Mouse (Mus musculus): Measurements from ENCODE around the gene Catsper3. TPM values are rescaled to one million over a fixed set of nuclear protein-coding genes. Genes with fewer than 3 reads are reported as not detected.

The Catsper3 gene
- total RNA-seq, 4 experiments from 2014 or later: 0.38 TPM; not detected in 3

GRCm38 (mm10) chr13:55826796-55827678, 42.7 kb downstream of the Catsper3 start:
- DNase-seq (ENCODE audit: low spot score in 2 of 2): no peak

GRCm38 (mm10) chr13:55827679-55828140, 43.3 kb downstream of the Catsper3 start:
- DNase-seq (ENCODE audit: low spot score in 2 of 2): no peak

GRCm38 (mm10) chr13:55828141-55829017, 44.0 kb downstream of the Catsper3 start:
- no peak for DNase-seq (ENCODE audit: low spot score in 2 of 2)

- no peak for DNase-seq (ENCODE audit: low spot score in 2 of 2)
Measured at GRCm38 (mm10) chr13:55829018-55829655, 44.8 kb downstream of the Catsper3 start.

GRCm38 (mm10) chr13:55830081-55830832, 45.9 kb downstream of the Catsper3 start:
- no peak for DNase-seq (ENCODE audit: low spot score in 2 of 2)

- DNase-seq (ENCODE audit: low spot score in 2 of 2): no peak
Measured at GRCm38 (mm10) chr13:55830833-55831721, 46.7 kb downstream of the Catsper3 start.

- DNase-seq (ENCODE audit: low spot score in 2 of 2): no peak
Measured at GRCm38 (mm10) chr13:55831722-55832160, 47.4 kb downstream of the Catsper3 start.

GRCm38 (mm10) chr13:55832602-55833001, 48.2 kb downstream of the Catsper3 start:
- no peak for DNase-seq (ENCODE audit: low spot score in 2 of 2)

GRCm38 (mm10) chr13:55833921-55834320, 49.6 kb downstream of the Catsper3 start:
- no peak for DNase-seq (ENCODE audit: low spot score in 2 of 2)

- DNase-seq (ENCODE audit: low spot score in 2 of 2): no peak
Measured at GRCm38 (mm10) chr13:55834667-55835066, 50.3 kb downstream of the Catsper3 start.

- no peak for DNase-seq (ENCODE audit: low spot score in 2 of 2)
Measured at GRCm38 (mm10) chr13:55835548-55836097, 51.3 kb downstream of the Catsper3 start.

GRCm38 (mm10) chr13:55836142-55836625, 51.8 kb downstream of the Catsper3 start, which contains the start of gene Pitx1:
Gene Pitx1 (minus strand): TSS chr13:55836192.
- no peak for DNase-seq (ENCODE audit: low spot score in 2 of 2)

GRCm38 (mm10) chr13:55836786-55837780, 52.7 kb downstream of the Catsper3 start:
- DNase-seq (ENCODE audit: low spot score in 2 of 2): no peak

GRCm38 (mm10) chr13:55840223-55840622, 55.9 kb downstream of the Catsper3 start:
- no peak for DNase-seq (ENCODE audit: low spot score in 2 of 2)

GRCm38 (mm10) chr13:55843700-55844099, 59.3 kb downstream of the Catsper3 start:
- no peak for DNase-seq (ENCODE audit: low spot score in 2 of 2)

- DNase-seq (ENCODE audit: low spot score in 2 of 2): no peak
Measured at GRCm38 (mm10) chr13:55847805-55848204, 63.4 kb downstream of the Catsper3 start.

GRCm38 (mm10) chr13:55848604-55849190, 64.3 kb downstream of the Catsper3 start:
- no peak for DNase-seq (ENCODE audit: low spot score in 2 of 2)

Data from gastrocnemius, adult 8-10 months (tissue).